Mouse (Mus musculus) heart, postnatal 0 days (tissue): Measurements from ENCODE around the gene Fgf15.

Source experiments
- CTCF ChIP-seq: IDR thresholded peaks from 2 replicates; pipeline ENCODE4 v1.5.1; 2016; ENCODE audit warnings: antibody characterized with exemption, control low read depth, low read depth
- EP300 ChIP-seq: IDR thresholded peaks from 2 replicates; pipeline ENCODE4 v1.6.1; 2016; ENCODE audit warnings: antibody characterized with exemption, low read depth

- no peak for TF ChIP-seq CTCF
- no peak for TF ChIP-seq EP300
These were observed 29.2 kb upstream of the Fgf15 start for GRCm38 (mm10) chr7:144867161-144867560.
